Mouse (Mus musculus): ENCODE measurements at regions not wholly inside any gene's neighbourhood (a gene's known extent, or its start where the extent isn't known, plus 50 kb on each side); places are given as distances from the start of the nearest gene placed in this dataset.

DNA sequence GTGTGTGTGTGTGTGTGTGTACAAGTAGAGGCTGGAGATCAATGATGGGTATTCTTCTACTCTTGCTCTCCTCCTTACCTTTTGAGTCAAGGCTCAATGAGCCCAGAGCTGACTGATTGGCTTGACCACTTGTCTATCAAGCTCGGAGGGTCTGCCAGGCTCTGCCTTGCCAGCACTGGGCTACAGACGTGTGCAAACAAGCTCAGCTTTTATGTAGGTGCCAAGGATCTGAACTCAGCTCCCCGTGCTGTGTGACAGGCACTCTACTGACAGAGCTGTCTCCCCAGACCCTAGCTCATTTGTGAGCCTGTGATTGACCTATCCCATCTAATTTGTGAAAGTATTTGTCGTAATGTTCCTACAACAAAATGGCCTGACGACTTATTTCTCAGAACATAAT is 54.2 kb upstream of the Cdc42bpa start:
- DNase-seq, result no peak

DNA sequence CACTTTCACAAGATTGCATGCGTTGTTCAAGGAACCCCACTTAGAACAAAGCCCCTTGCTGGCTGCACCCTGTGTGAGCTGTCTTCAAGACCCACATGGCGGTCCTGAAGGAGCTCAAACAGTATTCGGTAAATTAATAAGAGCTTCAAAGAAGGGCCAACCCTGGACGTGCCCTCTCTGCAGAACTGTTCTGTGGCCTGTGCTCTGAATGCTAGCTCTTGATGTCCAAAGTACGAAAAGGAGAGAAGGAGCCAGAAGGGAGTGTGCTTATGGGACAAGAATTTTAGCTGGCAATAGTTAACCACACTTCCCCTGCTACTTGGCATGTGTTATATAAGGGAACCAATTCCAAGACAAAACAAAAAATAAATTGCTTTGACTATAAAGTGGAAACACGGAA is 67.6 kb upstream of the Cdc42bpa start:
- DNase-seq, result no peak

DNA sequence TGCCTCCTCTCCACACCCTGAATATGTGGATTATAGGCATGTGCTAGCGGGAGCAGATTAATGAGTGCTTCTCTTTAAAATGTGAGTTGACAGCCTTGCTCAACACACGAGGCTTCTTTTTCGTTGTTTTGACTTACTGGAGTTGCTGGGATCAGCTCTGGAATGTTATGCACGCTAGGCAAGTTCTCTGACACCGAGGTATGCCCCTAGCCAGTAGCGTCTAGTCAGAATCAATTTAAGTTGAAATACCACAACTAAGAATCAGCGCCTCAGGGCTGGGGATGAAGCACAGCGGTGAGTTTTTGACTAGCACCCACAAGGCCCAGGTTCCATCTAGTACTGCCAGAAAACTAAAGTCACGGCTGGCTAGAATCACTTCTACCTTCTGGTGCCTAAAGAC is 72.4 kb upstream of the Cdc42bpa start:
- no peak for DNase-seq

DNA sequence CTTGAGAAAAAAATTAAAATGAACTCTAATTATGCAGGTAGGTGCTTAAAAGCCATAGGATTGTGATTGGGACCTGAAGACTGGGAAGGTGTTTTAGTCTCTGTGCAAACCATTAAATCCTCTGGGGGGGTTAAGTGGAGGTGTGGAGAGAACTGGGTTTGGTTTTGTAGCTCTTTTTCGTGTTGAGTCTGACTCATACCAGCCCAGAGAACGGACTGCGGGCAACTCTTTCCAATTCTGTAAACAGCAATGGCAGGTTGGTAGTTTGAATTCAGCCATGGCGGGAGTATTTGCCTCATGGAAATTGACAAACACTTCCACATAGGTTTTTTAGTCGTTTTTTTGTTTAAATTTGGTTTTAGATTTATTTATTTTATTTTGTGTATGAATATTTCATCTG is 77.7 kb upstream of the Ahctf1 start:
- DNase-seq, result no peak

DNA sequence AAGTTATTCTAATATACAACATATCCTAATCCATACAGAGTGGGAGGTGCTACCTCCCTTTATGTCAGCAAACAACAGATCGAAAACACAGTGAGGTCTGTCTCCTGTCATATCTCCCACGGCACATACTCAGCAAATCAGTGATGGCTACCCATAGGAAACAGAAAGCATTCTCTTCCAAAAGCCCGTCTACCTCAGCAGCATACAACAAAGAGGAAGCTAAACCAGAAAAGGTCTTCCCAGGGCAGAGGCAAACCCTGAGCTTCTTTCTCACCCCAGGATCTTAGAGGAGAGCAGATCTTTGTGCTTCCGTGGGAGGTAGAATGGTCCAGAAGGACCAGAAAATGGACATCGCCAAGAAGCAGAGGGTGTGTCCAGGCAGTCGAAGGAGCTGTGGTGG is 74.4 kb upstream of the Ahctf1 start:
- no peak for DNase-seq

DNA sequence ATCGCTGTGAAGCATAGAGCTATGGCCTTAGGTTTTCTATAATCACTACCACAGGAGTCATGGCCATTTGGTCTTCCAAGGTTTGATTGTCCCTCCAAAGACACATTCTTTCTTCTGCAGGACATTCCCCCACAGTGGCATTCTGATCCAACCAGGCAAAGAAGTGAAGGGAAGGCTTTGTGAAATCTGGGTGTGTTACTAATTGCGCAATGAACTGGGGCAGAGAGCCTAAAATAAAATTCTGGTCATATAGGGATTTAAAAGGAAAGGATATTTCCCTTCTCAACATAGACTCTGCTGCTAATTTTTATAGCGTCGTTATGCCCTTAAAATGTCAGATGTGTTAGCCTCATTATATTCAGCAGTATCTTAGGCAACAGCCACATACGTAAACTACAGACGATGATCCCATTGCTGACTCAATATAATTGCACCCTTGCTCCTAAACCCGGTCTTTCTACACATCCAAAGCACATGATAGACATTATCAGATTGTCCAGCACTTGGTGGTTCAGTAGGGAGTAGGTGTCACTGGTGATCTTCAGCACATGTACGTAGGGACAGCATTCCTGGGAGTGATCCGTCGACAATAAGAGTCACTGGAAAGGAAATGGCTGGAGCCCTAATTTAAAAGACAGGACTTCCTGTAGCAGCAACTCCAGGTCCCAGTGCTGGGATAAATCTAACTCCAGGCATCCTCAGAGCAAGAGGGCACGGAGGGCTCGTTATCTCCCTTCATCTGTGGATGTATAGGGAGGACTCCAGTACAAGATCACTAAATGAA is 70.5 kb upstream of the Ahctf1 start:
- DNase-seq, result peak; percentile 20

DNA sequence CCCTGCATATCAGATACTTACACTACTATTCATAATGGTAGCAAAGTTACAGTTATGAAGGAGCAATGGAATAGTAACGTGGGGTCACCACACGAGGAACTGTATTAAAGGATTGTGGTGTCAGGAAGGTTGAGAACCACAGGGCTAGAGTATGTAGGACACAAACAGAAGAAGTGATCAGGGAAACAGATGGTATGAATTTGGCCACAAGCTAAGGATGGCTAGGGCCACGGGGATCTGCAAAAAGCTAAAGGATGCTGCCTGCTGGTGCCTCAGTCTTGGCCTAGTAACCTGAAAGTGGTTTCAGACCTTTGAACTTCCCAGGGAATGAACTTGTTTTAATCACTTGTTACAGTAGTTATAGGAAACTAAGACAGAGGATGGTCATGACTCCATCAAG is 68.5 kb upstream of the Ahctf1 start:
- DNase-seq, result no peak

DNA sequence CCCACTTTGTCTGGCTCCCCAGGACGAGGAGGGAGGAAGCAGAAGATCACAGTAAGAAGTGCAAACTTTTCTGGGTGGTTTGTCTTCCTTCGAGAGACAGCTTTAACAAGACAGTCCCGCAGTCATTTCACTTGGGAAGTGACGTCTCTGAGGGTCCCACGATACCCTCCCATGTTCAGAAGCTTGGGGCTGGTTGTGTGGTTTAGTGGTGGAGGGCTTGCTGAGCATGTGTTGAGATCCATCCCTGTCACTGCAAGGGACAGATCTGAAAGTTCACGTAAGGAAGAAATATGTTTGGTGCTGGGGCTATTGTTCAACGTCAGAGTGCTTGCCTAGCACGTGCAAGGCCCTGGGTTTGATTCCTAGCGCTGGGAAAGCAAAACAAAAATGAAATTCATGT is 65.2 kb upstream of the Ahctf1 start:
- no peak for DNase-seq

DNA sequence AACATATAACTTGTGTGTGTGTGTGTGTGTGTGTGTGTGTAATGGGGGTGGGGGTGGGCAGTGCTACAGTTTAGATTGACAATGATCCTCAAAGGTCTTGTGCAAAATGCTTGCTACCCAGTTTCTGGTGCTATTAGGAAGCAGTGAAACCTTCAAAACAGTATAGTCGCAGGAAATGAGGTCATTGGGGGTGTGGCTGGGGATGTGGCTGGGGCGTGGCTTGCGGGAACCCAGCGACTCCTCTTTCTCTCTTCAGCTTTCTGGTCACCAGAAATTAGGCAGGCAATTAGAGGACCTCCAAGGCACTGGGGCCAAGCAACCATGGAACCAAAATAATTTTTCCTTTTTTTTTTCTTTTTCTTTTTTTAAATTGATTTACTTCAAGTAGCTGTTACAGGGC is 64.0 kb upstream of the Ahctf1 start:
- no peak for DNase-seq

DNA sequence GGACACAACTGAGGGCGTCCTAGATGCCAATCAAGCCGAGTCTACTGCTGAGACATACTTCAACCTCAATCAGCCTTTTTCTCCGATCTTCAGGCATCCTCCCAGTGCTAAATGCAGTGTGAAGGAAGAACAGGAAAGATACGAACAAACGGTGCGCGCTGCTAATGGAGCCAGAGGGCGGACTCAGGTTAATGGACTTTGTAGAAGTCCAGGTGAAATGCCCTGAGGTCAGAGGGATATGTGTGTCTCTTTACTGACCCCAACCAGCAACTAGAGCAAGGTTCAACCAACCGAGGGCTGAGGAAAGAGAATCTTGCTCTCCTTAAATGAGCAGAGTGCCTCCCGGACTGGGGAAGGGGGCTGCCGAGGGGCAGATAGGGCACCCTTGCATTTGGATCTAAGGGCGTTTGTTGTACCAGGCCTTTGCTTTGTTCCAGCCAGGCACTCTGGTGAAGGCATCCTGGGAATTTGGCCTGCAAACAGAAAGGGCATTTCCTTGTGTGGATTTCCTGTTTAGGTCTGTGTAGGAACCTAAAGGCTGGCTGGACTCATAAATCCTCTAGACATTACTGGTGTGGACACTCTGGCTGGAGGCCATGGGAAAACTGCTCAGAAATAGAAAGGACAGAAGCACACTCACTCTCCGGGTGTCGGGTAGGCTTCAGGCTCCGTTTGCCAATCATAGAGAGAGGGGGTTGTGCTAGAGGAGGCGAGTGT is 62.7 kb upstream of the Ahctf1 start:
- peak; percentile 71 for DNase-seq

DNA sequence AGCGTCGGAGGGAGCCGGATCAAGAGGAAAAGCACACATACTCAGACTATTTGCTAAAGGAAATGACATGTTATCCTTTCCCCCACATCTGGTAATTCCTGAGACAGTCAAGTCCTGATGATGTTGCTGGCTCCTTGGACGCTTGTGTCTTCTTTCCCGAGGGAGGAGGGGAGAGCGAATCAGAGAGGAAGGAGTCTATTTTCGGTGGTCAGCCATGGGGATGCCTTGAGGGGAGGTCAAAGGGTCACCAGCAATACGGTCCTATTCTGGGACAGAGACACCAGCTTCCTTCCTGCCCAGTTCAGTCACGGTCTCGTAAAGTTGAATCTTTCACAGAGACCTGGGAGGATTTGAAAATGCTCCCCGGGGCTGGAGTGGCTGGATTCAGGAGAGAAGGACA is 62.1 kb upstream of the Ahctf1 start:
- peak; percentile 55 for DNase-seq

DNA sequence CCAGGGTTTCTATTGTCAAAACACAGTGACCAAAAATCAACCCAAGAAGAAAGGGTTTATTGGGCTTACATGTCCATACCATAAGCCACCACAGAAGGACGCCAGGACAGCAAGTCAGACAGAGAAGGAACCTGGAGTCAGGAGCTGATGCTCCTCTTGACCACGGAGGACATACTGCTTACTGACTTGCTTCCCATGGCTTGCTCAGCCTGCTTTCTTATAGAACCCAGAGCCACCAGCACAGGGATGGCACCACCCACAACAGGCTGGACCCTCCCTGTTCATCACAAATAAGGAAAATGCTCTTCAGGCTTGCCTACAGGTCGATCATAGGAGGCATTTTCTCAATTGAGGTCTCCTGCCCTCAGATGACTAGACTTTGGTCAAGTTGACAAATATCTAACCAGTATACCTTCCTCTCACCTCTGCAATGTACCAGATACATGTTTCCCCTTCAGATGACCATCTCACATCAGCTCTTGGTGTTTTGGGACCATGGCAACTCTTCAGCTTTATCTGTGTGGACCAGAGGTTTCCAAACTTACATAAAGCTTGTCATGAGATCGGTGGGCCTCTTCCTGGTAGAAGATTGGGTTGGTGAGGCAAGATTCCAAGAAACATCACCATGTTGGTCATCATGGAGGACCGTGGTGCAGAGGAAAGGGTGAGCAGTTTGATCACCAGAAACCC is 61.2 kb upstream of the Ahctf1 start:
- DNase-seq, result no peak

DNA sequence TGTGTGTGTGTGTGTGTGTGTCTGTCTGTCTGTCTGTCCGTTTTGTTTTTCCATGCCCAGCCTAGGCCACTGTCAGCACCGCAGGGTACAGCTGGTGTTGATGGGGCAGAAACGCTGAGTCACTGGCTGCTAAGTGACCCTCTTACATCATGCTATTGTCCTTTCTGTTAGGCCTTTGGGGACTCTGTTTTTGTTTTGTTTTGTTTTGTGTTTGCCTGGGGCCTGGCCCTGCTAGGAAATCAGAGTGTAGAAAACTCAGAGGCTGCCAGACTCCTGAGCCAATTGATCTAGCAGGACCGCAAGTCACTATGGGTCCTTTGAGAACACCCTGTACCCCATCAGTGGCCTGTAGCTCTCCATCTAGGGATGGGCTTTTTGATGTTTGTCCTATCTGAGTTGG is 59.9 kb upstream of the Ahctf1 start:
- peak; percentile 39 for DNase-seq

DNA sequence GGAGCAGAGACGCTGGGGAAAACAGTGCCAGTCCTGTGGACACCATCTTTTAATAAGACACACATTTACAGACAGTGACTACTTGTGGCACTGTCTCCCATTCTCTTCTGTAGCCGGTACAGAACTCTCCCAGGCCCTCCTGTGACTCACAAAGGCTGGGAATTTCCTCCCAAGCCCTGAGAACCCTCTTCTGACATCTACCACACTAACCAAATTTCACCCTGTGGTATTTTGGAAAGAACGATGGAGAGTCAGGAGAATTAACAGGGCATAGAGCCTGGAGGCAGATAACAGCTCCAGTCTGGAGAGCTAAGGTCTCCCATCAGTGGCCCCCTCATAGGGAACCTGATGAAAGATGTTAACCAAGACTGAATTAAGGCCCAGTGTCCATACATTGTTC is 59.5 kb upstream of the Ahctf1 start:
- no peak for DNase-seq

DNA sequence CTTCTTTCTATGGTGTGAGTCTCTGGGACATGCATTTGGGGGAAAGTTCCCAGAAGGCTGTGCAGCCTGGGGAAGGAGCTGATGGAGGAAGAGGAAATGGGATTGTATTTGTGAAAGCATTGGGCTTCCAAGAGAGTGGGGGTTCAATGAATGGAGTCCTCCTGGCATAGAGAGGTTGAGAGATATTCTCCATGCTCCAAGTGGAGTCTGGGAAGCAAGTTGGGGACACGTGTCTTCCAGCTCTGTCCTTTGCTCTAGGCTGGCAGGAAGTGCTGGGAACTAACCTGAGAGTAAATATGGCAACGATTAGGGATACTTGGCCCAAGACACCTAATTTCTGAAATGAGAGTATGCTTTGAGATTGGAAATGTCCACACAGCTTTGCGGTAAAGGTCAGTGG is 58.3 kb upstream of the Ahctf1 start:
- no peak for DNase-seq

DNA sequence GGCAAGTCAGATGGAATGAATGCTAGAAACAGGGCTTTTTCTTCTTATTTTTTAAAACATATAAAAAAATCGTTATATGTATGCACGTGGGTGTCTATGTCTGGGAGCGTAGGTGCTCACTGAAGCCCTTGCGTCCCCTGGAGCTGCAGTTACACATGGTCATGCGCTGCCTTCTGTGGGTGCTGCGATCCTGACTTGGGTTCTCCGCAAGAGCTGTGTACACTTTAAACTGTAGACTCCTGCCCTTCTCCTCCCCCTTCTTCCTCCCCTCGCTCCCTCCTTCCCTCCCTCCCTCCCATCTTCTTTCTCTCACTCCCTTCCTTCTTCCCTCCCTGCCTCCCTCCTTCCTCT is 56.0 kb upstream of the Ahctf1 start:
- no peak for DNase-seq

DNA sequence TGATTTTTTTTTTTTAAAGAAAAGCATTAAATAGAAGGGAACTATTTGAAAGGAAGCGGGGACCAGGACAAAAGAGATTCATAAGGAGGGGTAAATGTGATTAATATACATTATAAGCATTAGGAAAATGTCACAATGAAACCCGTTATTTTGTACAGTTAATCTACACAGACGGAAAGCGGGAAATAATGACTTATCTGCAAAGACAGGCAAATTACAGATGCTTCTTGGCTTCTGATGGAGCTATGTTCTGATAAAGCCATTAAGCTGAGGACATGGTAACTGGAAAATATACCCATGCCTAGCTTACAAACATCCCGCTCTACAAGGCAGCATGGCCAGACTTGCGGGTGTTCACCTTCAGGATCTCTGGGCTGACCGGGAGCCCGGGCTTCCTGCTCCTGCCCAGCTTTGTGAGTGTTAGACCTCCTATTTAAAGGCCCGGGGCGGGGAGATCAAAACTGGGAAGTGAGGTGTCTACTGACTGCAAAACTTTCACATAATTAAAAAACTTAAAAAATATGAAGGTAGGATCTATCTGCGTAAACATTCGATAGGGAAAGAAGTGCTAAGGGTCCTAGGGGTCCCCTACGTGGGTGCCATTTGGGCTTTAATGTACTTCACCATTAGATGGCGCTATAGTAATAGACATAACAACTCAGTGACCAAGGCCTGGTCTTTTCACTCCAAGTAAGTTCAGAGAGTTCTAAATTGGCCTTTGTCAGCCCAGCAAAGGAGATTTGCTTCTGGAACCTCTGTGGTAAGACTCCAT is 55.5 kb upstream of the Ahctf1 start:
- DNase-seq, result peak; percentile 24

DNA sequence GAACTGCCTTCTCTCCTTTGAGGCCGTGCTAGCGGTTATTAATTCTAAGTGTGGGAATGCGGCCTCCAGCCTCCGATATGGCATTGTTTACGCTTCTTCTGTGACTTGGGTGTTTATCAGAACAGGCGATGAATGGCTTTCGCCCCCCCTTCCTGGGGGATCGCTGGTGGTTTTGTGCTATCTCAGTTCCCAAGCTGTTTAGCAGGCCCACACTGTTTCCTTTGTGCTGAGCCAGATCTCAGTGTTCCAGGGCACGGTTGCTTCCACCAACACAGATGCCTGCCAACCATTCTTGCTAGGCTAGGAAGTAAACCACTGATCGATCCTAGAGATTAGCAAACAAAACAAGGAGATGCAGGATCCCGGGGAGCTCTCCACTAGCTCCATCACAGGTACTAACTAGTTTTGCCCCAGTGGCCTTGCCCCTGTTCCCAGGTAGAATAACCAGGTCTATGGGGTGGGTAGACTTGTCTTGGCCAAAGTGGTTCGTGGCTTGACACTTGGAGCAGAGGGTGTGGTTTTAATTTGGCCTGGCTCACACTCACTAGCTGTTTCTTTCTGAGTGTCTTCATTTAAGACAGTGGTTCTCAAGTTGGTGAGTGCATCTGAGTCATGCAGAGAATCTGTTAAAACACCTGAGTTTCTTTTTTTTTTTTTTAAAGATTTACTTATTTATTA is 50.9 kb upstream of the Ahctf1 start:
- no peak for DNase-seq

Measured in adrenal gland, postnatal 14 days (tissue).